Mouse (Mus musculus) R1 (cell line): ENCODE results near the gene Padi1.

Experiments used
- DNase-seq: peaks from one replicate; pipeline ENCODE4 v3.0.0-alpha.2; 2018; ENCODE audit warnings: low read depth, low spot score

Gene Padi1

DNA sequence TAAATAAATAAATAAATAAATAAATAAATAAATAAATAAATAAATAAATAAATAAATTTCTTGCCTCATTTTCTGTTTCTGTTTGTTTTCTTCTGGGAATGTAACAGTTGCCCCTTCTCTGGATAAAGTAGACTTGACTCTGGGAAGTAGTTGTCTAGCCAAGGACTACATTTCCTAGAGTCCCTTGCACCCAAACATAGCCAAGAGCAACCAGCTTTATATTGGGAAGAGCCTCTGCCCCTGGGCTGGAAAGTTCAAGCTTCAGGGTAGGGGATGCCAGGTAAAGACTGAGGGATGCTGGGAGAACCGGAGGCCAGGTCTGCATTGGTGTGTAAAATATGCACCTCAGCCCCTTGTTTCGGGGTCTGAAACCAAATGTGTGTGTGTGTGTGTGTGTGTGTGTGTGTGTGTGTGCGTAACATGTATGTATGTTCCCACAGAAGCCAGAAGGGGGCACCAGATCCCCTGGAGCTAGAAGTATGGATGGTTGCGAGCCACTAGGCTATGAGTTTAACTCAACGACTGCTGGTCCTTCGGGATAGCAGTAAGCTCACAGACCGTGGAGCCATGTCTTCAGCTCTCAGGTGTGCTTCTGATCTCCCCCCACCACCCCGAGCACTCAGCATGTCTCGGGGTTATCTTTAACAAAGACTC lies 61.2 kb downstream of the Padi1 start:
- peak; percentile 61 for DNase-seq

- DNase-seq, result no peak
Measured at GRCm38 (mm10) chr4:140782821-140783220, 62.8 kb downstream of the Padi1 start.

DNA sequence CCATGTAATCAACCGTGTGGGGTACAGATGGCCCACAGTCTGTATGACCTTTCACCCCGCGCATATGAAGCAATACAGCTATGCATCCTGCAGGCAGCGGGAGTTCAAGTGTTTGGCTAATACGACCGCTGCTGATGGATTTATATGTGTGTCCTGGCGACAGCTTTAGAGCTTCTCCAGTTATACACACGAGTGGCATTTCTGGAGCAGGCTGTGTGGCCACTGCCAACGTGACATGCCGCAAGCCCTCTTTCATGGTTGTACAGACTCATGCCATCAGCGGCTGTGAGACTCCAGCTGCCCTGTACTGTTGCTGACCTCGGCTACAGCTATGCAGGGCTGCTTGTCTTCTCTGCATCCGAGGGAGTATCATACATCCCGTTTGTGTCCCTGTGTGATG lies 65.1 kb downstream of the Padi1 start:
- DNase-seq, result no peak

DNA sequence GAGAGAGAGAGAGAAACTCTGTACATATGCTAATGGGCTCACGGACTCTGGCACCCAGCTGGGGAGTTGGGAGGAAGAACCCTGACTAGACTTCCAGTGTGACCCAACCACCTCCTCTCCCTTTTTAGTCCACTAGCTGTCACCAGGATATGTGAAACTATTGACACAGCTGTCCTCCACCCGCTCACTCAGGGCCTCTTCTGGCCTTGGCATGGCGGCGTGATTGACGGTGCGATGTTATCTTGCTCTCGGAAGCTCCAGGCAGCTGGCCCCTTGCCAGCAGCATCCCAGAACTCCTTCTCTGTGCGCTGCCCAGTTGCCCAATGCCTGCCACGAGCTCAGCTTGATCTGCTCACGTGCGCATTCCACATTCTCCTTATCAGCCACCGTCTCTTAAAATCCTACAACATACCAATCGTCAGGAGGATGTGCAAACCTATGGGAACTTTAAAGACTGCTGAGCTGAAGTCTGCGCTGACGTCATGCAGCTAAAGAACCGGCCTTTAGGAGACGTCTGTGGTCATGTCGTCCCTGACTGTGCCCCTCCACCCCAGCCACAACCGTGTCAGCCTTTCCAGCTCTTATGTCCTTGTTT lies 65.7 kb downstream of the Padi1 start:
- DNase-seq, result no peak

- DNase-seq, result no peak
Measured at GRCm38 (mm10) chr4:140776623-140777022, 69.0 kb downstream of the Padi1 start.

- DNase-seq, result no peak
Measured at GRCm38 (mm10) chr4:140775876-140776275, 69.7 kb downstream of the Padi1 start.

- no peak for DNase-seq
Measured at GRCm38 (mm10) chr4:140774893-140775292, 70.7 kb downstream of the Padi1 start.

DNA sequence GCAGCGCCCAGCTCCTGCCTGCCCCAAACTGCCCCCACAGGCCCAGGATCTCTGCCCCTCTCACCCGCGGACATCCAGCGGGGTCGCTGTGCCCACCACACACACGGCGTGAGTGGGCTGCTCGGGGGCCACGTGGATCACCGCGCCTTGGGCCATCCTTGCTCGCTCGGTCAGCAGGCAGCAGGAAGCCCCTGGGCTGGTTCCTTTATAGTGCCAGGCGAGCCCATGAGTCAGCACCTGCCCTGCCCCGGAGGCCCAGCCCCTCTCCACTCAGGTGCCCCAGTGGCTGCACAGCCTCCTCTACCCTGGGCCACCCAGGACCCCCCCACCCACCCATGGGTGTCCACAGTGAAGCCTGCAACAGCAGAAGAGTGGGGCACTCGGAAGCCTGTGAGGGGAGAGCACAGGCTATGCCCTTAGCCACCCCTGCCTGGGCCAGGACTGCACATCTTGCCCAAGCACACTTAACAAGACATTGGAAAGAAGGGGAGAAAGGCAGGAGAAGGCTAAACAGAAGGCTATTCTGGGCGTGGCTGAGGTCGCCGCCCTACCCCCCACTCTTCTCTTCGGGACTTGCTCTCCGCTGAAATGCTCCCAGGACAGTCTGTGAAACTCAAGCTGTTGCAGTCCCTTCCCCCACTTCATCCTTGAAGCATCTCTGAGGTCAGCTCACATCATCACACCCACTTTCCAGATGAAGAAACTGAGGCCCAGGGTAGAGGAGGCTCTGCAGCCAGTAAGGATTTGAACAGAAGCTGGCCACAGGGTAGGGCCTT lies 71.4 kb downstream of the Padi1 start, which contains the start of gene Padi4:
Gene Padi4, minus strand, starts transcription at position 212 of the 776 bp plus-strand sequence.
- peak; percentile 72 for DNase-seq

DNA sequence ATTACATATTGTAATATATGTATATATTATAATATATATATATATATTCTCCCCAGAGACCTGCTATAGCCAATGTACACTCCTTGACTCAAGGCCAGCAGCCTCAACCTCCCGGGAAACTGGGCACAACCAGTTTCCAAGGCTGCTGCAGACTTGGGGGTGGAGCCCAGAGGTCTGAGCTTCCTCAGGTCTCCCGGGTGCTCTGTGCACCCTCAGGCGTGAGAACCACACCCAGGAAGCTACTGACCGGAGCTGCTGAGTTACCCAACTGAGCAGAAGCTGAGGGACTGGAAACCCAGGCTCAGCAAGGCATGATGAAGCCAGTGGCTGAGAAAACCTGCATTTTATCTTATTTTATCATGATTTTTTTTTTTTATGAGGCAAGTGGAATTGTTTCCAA lies 74.5 kb downstream of the Padi1 start:
- no peak for DNase-seq

- DNase-seq, result no peak
Measured at GRCm38 (mm10) chr4:140770433-140770832, 75.1 kb downstream of the Padi1 start.

GRCm38 (mm10) chr4:140768973-140769372 lies 76.6 kb downstream of the Padi1 start:
- no peak for DNase-seq

GRCm38 (mm10) chr4:140765936-140766335 lies 79.6 kb downstream of the Padi1 start:
- DNase-seq, result no peak

GRCm38 (mm10) chr4:140763158-140763557 lies 82.4 kb downstream of the Padi1 start:
- peak; percentile 79 for DNase-seq
